Mouse (Mus musculus) spleen, embryonic (tissue): ENCODE results near the gene Nemf.

ENCODE experiments used
- CTCF ChIA-PET: fragments of 350-600 bp; sonication (Branson Sonifier 250); formaldehyde crosslinking; loops from one replicate; lab custom pipeline; 2022; lab: Charles Lee

The Nemf gene

DNA sequence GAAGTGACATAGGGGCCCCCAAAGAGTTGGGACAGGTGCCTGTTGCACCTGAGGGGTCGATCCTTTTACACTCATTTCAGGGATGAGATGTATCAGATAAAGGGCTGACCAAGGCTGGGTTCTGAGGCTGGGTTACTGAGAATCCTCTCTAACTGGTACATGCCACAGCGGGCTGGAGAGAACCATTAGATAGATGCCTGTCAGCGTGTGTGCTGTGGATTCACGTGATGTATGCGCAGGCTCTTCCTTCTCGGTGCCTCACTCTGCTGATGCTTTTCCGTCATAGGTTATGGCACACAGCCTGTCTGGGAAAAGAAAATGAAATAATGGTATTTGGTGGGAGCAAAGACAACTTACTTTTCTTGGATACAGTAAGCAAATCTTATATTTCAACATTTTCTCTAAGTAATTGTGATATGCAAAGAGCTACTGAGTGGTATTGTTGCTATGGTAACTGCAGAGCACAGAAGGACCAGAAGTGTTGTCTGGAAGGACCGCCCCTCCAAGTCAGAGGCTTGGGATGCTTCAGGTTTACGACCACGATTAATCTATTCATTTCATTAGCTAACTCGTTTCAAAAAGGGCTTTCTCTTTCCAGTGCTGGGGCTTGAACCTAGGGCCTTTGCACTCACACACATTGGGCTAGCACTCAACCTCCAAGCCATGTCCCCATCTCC is 88.9 kb downstream of the Nemf start:
- CTCF ChIA-PET: no interaction called here

DNA sequence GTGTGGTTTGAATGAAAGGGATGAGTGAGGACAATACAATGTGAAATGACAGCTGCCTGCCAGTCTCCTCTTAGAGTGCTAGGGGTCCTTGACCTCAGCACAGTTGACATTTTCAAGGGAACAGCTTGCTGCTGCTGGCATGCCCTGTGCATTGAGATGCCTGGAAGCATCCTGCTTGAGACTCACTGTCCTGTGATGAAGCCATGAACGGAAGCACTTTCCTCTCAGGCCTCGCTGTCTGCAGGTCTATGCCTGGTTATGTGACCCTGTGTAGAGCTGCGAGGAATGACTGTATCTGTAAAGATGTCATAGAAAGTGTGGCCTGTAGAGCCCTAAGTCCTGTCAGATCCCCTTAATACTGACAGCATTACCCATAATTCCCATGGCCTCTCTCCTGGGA is 91.9 kb downstream of the Nemf start:
- CTCF ChIA-PET: no interaction called here

DNA sequence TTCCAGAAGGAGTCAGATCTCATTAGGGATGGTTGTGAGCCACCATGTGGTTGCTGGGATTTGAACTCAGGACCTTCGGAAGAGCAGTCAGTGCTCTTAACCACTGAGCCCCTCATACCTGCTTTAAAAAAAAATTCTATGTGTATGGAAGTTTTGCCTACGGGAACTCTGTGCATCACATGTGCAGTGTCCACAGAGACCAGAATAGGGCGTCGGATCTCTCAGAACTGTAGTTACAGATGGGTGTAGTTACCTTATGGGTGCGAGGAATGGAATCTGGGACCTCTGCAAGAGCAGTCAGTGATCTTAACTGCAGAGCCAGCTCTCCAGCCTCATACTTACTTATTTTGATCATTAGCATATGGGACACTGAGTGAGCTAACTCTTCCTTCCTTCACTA is 94.7 kb downstream of the Nemf start:
- CTCF ChIA-PET: no interaction called here
